Mouse (Mus musculus): ENCODE measurements at regions not wholly inside any gene's neighbourhood (a gene's known extent, or its start where the extent isn't known, plus 50 kb on each side); places are given as distances from the start of the nearest gene placed in this dataset.

GRCm38 (mm10) chr12:9176198-9176597, 146.4 kb downstream of the Ttc32 start:
- DNase-seq, result no peak

DNA sequence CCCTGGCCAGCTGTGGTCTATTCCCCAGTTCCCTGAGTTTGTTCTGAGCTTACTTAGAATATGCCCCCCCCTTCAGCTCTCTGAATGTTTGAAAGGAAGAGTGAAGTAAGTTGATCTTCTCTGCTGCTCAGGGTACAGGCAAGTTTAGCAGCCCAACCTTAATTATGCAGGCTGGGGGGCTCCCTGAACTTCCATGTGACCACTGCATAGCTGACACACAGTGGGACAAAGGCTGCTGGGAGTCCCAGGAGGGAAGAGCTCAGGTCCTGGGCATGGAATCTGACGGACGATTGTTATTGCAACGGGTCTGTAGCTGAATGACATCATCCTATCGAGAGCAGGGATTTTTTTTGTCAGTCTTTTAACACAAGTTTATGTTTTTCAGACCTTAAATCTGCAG, 148.8 kb downstream of the Ttc32 start:
- DNase-seq, result no peak

GRCm38 (mm10) chr12:9180677-9181076, 150.9 kb downstream of the Ttc32 start:
- no peak for DNase-seq

- DNase-seq, result no peak
Measured at GRCm38 (mm10) chr12:9191721-9192120, 161.9 kb downstream of the Ttc32 start.

GRCm38 (mm10) chr12:9199321-9199720, 169.5 kb downstream of the Ttc32 start:
- DNase-seq, result no peak

DNA sequence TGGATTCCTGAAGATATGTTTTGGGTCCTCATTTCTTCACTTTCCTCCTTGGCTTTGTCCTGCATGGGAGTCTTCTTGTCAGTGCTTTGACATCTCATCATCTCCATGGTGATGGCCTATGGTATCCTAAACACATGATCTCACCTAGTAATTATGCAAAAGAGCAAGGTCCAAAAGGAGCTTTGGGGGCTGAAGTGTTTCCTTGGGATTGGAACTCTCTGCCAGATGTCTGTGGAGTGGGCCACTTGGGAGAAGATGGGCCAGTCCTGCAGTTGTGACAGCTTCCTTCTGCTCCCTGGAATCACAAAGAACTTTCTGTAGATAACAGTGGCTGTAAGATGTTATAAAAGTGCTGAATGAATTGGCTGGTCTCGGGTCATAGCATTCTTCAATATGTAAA, 182.4 kb downstream of the Ttc32 start:
- DNase-seq, result no peak

- no peak for DNase-seq
Measured at GRCm38 (mm10) chr12:9224971-9225370, 195.2 kb downstream of the Ttc32 start.

DNA sequence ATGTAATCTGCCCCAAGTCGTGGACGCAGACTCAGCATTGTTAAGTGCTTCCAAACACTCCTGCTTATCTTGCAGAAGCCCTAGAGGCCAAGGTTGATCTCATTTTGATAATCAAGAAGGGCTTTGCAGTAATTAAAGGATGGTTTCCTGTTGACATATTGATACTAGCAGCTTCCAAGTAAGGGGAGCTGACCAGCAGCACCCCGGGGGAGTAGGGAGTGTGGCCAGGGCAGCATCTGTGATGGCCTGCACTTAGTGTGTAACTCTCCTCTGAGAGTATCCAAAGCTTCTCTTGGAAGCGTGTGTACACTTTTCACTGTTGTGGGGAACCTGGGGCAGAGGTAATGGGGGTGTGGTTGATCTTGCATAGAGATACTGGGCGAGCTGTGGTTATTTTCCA, 198.1 kb downstream of the Ttc32 start:
- DNase-seq, result no peak

- peak; percentile 3 for DNase-seq
Measured at GRCm38 (mm10) chr12:9228486-9228885, 198.7 kb downstream of the Ttc32 start.

GRCm38 (mm10) chr12:9229981-9230380, 200.2 kb downstream of the Ttc32 start:
- no peak for DNase-seq

DNA sequence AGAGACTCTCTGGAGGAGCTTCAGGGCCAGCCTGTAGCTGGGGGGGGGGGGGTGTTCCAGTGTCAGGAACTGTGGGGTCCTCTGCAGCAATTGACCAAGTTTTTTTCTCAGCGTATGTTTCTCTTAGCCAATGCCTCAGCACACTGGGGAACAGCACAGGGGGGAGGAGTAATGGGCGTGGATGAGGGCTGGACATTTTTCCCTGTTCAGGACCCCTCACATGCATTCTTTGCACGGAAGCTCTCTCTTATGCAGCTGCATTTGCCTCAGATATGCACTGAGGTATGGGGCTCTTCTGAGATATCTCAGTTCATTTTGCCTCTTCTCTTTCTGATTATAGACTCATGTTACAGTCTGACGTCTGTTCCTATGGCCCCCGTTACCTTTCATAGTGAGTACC, 200.8 kb downstream of the Ttc32 start:
- no peak for DNase-seq

DNA sequence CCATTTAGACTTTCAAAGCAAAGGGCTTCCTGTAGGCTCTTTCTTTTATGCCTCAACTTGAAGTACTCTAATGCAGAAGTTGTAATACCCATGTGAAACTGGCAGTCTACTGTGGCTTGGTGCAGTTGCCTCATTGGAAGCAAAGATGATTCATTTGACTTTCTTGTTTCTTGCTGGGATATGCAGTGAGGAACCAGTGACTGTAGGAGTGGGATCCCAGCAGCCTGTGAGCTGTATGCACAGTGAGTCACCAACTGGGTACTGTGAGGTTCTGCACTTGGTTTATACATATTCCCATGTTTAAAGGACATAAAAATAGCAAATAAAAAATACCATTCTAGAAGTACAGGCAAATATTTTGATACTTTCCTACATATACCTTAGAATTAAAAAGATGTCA, 202.6 kb downstream of the Ttc32 start:
- no peak for DNase-seq

- no peak for DNase-seq
Measured at GRCm38 (mm10) chr12:9235866-9236265, 206.1 kb downstream of the Ttc32 start.

DNA sequence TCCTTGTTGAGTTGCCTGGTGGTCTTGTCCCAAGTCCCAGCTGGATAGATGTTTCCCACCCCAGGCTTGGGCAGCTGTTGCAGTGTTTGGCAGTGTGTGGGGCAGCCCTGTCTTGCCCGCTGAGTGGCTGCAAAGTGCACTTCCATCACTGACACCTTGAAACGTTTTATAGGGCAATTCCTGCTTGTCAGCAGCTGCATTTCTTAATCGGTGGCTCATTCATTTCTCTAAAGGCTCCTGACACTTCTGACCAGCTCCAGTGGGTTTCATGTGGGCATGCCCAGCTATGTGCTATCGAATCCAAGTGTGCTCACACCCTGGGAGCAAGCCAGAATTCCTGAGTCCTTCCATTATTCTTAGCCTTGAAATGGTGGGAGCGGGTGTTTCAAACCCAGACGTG, 207.7 kb downstream of the Ttc32 start:
- no peak for DNase-seq

GRCm38 (mm10) chr12:9237955-9238354, 208.2 kb downstream of the Ttc32 start:
- no peak for DNase-seq

DNA sequence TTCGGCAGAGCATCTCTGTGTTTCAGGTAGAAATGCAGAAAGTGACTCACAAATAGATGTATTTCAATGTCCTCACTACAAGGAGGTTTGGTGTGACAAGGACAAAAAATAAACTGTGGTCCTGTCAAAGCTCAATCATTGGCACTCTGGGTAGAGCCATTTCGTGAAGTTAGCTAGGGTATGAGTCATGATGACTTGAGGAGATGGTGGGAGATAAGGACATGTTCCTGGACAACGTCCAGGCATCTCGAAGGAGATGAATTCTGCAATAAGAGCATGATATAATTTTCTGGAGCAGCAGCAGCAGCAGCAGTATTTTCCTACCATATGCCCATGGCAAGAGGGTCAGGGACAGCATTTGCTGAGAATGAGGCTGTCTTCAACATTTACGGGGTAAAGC, 217.7 kb downstream of the Ttc32 start:
- DNase-seq, result no peak

- peak; percentile 29 for DNase-seq
Measured at GRCm38 (mm10) chr12:9251772-9252171, 222.0 kb downstream of the Ttc32 start.

DNA sequence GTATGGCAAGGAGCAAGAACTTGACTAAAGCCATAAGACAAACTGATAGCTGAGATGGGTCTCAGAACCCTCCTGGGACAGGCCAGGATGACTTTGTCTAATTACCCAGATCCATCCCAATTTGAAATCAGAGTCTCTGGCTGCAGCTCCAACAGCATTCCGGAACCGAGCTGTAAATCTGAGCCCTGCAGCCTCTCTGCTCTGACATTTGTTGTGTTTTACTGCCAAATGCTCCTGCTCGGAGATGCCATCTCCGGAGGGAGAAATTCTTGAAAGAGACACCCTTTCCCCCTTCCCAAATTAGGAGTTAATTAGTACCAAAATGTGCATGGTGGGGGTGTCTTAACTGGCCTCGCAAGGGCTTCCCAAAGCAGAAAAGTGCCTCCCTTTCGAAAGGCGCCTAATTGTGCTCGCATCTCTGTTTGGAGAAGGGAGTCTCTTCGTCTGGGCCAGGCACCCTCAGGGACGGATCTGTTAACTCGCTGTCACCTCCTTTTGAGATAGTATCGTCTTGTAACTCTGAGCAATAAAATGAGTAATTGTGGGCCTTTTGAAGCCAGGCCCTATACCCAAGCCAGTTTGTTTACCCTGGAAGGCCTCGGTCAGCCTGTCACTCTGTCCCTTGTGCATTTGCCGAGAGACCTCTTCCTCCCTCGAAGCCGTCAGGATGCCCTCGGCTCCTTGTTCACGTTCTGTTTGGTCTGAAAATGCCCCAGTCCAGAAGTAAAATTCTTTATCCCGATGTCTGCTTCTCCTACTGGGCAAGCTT, 223.7 kb downstream of the Ttc32 start:
- no peak for DNase-seq

- DNase-seq, result no peak
Measured at GRCm38 (mm10) chr12:9254301-9254860, 224.6 kb downstream of the Ttc32 start.

- DNase-seq, result peak; percentile 70
Measured at GRCm38 (mm10) chr12:9255661-9256486, 226.1 kb downstream of the Ttc32 start.

GRCm38 (mm10) chr12:9256487-9256820, 226.7 kb downstream of the Ttc32 start:
- DNase-seq, result no peak

- no peak for DNase-seq
Measured at GRCm38 (mm10) chr12:9258221-9258620, 228.4 kb downstream of the Ttc32 start.

GRCm38 (mm10) chr12:9261662-9262061, 231.9 kb downstream of the Ttc32 start:
- DNase-seq, result no peak

DNA sequence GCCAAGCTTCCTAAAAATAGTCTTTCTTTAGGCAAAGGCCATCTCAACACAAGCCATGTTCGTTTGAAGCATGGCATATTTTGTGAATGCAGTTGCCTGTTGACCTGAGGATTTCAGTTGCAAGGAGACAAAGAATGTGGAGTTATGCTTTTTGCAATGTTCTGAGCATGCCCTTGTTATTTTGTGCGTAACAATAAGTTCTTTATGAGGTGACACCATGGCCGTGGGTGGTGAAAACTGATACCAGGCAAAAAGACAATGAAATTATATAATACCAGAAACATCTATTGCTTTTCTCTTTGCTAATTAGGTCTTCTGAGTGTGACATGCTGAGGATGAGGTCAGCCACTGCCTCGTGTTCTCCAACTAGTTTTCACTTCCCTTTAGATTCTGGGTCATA, 236.4 kb downstream of the Ttc32 start:
- DNase-seq, result no peak

Measured in cerebellum, adult 8-10 months (tissue).